Mouse (Mus musculus): Measurements from ENCODE around the gene Cgas.
A peak's percentile ranks its signal among the peaks of the same experiment; 100 is the strongest.

Gene Cgas

GRCm38 (mm10) chr9:78393741-78394140, 49.3 kb downstream of the Cgas start:
- H3K4me1 ChIP-seq (replicated peaks; ENCODE audit: low read depth, low read length), result peaks cover 42% of the 10 kb centered on the region
- peaks cover 58% of the 10 kb centered on the region for H3K27me3 ChIP-seq (ENCODE audit: insufficient read depth, low read length)
- peaks cover under 1% of the 10 kb centered on the region for H3K36me3 ChIP-seq (ENCODE audit: insufficient read depth, low read length)
- no peaks in the 10 kb centered on the region for H3K9me3 ChIP-seq (ENCODE audit: low read length)
- no peak overlapping the region for H3K4me3 ChIP-seq (replicated peaks; ENCODE audit: low read length)
- TF ChIP-seq CTCF (conservative IDR thresholded peaks at IDR 0.05; ENCODE audit: low read length), result no peak
- no peak for TF ChIP-seq POU5F1 (IDR thresholded peaks at IDR 0.05; ENCODE audit: borderline replicate concordance, low read length)
- TF ChIP-seq NANOG (IDR thresholded peaks at IDR 0.05; ENCODE audit: borderline replicate concordance, low read length), result no peak

- TF ChIP-seq NANOG (IDR thresholded peaks at IDR 0.05; ENCODE audit: borderline replicate concordance, low read length), result no peak
- TF ChIP-seq CTCF (conservative IDR thresholded peaks at IDR 0.05; ENCODE audit: low read length), result no peak
- no peak for TF ChIP-seq POU5F1 (IDR thresholded peaks at IDR 0.05; ENCODE audit: borderline replicate concordance, low read length)
- Histone ChIP-seq H3K27me3 (ENCODE audit: insufficient read depth, low read length) (peaks cover 37% of the 10 kb centered on the region), H3K36me3 (ENCODE audit: insufficient read depth, low read length) (no peaks in the 10 kb centered on the region), H3K4me1 (replicated peaks; ENCODE audit: low read depth, low read length) (peaks cover 22% of the 10 kb centered on the region), H3K4me3 (replicated peaks; ENCODE audit: low read length) (no peak overlapping the region; the same call in 1 of the 2 replicates), H3K9me3 (ENCODE audit: low read length) (no peaks in the 10 kb centered on the region)
Observed at GRCm38 (mm10) chr9:78389981-78390380, 53.1 kb downstream of the Cgas start.

- no peaks in the 10 kb centered on the region for H3K36me3 ChIP-seq (ENCODE audit: insufficient read depth, low read length)
- TF ChIP-seq POU5F1 (IDR thresholded peaks at IDR 0.05; ENCODE audit: borderline replicate concordance, low read length) (no peak), NANOG (IDR thresholded peaks at IDR 0.05; ENCODE audit: borderline replicate concordance, low read length) (no peak), CTCF (conservative IDR thresholded peaks at IDR 0.05; ENCODE audit: low read length) (no peak)
- H3K4me1 ChIP-seq (replicated peaks; ENCODE audit: low read depth, low read length), result peaks cover 16% of the 10 kb centered on the region
- no peak overlapping the region for H3K4me3 ChIP-seq (replicated peaks; ENCODE audit: low read length)
- no peaks in the 10 kb centered on the region for H3K9me3 ChIP-seq (ENCODE audit: low read length)
- H3K27me3 ChIP-seq (ENCODE audit: insufficient read depth, low read length), result peaks cover 8% of the 10 kb centered on the region
Observed at GRCm38 (mm10) chr9:78386947-78387346, 56.1 kb downstream of the Cgas start.

GRCm38 (mm10) chr9:78385893-78386292, 57.1 kb downstream of the Cgas start:
- Histone ChIP-seq H3K36me3 (ENCODE audit: insufficient read depth, low read length) (no peaks in the 10 kb centered on the region), H3K9me3 (ENCODE audit: low read length) (no peaks in the 10 kb centered on the region), H3K27me3 (ENCODE audit: insufficient read depth, low read length) (no peaks in the 10 kb centered on the region), H3K4me3 (replicated peaks; ENCODE audit: low read length) (no peak overlapping the region), H3K4me1 (replicated peaks; ENCODE audit: low read depth, low read length) (peaks cover 26% of the 10 kb centered on the region)
- TF ChIP-seq NANOG (IDR thresholded peaks at IDR 0.05; ENCODE audit: borderline replicate concordance, low read length), result no peak
- TF ChIP-seq POU5F1 (IDR thresholded peaks at IDR 0.05; ENCODE audit: borderline replicate concordance, low read length), result no peak
- peak; percentile 80 for TF ChIP-seq CTCF (conservative IDR thresholded peaks at IDR 0.05; ENCODE audit: low read length)

Data from E14TG2a.4 (cell line).